Mouse (Mus musculus) cortical plate, adult 2 months (tissue): Measurements from ENCODE around the gene Ripk3. TPM values are rescaled to one million over a fixed set of nuclear protein-coding genes. Genes with fewer than 3 reads are reported as not detected.

Experiments used
- H3K27ac ChIP-seq: fragments of 200-500 bp; 2 replicates; pipeline ENCODE4 v1.5.1; 2012; ENCODE audit warnings: low read length, control low read depth, inconsistent platforms; ENCODE audit not compliant: insufficient read depth
- H3K4me1 ChIP-seq: fragments of 200-500 bp; 2 replicates; pipeline ENCODE4 v1.6.1; 2011; ENCODE audit warnings: low read length; ENCODE audit not compliant: control insufficient read depth, insufficient read depth
- H3K4me3 ChIP-seq: fragments of 200-500 bp; 2 replicates; pipeline ENCODE4 v1.5.1; 2011; ENCODE audit warnings: mild to moderate bottlenecking, low read length, control low read depth; ENCODE audit not compliant: insufficient read depth
- CTCF ChIP-seq: fragments of 200-500 bp; IDR thresholded peaks from 2 replicates; pipeline ENCODE4 v1.5.1; 2011; ENCODE audit warnings: mild to moderate bottlenecking, control low read depth, low read length; ENCODE audit not compliant: insufficient read depth; ENCODE audit errors: extremely low read depth
- POLR2A ChIP-seq: fragments of 200-500 bp; IDR thresholded peaks from 2 replicates; pipeline ENCODE4 v1.6.1; 2011; ENCODE audit warnings: mild to moderate bottlenecking, low read length, control low read depth; ENCODE audit not compliant: insufficient read depth; ENCODE audit errors: extremely low read depth
- polyA plus RNA-seq: library from polyadenylated mRNA; depleted of rRNA; stranded (reverse); fragments of >200 nt; gene quantifications from 2 replicates; pipeline ENCODE4 v1.2.3, GENCODE M21; 2012

Ripk3 gene
- polyA plus RNA-seq, 1 experiment, result 1.0 TPM

DNA sequence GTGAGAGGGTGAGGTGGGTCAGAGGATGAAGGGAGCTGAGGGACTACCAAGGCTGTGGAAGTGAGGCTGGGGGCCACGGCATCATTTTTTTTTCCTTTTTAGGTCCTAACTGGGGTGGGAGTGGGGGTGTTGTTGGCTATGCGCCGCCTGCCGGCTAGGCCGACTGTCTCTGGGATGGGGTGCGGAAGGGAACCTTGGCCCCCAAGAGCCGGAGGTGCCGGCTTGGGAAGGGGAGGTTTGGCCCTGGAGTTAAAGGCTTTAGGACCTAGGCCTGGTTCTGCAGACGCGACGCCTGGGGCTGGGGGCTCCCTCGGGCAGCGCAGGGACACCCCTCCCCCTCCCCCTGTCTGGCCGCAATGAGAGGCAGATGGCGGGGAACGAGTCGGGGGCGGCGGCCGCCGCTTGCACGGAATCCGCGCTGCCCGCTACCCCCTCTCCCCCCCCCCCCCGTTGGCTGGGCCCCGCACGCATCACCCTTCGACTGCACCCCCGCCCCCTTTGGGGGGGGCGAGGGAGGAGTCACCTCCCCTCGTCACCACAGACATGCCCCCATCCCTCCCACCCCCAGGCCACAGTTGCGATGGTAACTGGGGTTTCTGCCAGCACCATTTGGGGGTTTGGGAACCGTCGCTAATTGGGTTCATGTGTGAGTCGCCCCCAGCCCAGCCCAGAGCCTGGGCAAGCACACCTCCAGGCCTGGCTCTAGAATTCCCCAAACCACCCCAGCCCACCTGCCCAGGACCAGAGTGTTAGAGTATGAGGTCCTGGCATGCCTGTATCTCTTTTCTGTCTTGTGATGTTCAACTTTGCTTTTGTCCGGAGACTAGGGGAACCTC lies 36.8 kb upstream of the Ripk3 start:
- Histone ChIP-seq H3K4me3 (peak overlapping the region; percentile 12; the same call in 1 of the 2 replicates), H3K27ac (no peak overlapping the region), H3K4me1 (no peaks in the 10 kb centered on the region)
- TF ChIP-seq POLR2A, result no peak
- no peak for TF ChIP-seq CTCF

DNA sequence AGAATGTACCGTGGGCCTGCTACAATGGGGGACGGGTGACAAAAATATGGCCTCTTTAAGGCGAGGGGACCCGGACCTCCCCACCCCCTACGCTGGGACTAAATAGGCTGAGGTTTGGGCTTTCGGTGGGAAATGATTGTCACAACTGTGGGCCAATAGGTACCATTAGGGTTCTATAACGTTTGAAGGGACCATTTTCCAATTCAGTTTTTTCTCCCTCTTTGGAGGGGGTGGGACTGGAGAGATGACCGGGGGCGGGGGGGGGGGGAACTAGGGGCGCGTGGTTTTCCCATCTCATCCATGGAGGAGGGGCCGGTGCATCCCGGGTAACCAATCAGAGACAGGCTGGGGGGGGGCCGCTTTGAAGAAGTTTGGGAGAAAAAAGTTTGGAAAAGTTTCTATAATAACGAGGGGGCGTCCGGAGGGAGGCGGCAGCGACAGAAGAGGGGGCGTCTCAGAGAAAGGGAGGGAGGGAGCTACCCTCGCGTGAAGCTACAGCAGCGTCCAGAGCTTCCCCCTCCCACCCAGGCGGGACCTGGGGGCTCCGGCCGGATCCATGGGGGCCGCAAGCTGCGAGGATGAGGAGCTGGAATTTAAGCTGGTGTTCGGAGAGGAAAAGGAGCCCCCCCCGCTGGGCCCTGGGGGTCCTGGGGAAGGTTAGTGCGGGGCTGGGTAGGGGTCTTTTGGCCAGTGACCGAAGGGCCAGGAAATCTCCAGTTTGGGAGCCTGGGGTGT lies 36.0 kb upstream of the Ripk3 start:
- H3K27ac ChIP-seq, result no peak overlapping the region
- H3K4me1 ChIP-seq, result no peaks in the 10 kb centered on the region

GRCm38 (mm10) chr14:55824001-55824480 lies 35.4 kb upstream of the Ripk3 start:
- Histone ChIP-seq H3K4me1 (no peaks in the 10 kb centered on the region), H3K27ac (no peak overlapping the region), H3K4me3 (peak overlapping the region; percentile 3; the same call in 1 of the 2 replicates)
- TF ChIP-seq CTCF, result no peak
- no peak for TF ChIP-seq POLR2A

More for the DNA sequence above, 36.0 kb upstream of the Ripk3 start:
- no peak for TF ChIP-seq CTCF
- TF ChIP-seq POLR2A, result no peak
- H3K4me3 ChIP-seq, result peak overlapping the region; percentile 12; the same call in 1 of the 2 replicates

- H3K4me1 ChIP-seq, result no peaks in the 10 kb centered on the region
- TF ChIP-seq POLR2A (no peak), CTCF (no peak)
- H3K27ac ChIP-seq, result no peak within 1 kb of the TSS
- H3K4me3 ChIP-seq, result peak within 1 kb of the TSS; percentile 3; the same call in 1 of the 2 replicates
These were observed 34.5 kb upstream of the Ripk3 start, which contains the start of gene Nfatc4 for GRCm38 (mm10) chr14:55822991-55823762. Nfatc4 (plus strand) TSS chr14:55823144.

- Histone ChIP-seq H3K27ac (no peak overlapping the region), H3K4me1 (no peaks in the 10 kb centered on the region), H3K4me3 (no peak overlapping the region)
- no peak for TF ChIP-seq POLR2A
- peak; percentile 93 for TF ChIP-seq CTCF
These were observed 33.8 kb upstream of the Ripk3 start for GRCm38 (mm10) chr14:55822435-55822990.

DNA sequence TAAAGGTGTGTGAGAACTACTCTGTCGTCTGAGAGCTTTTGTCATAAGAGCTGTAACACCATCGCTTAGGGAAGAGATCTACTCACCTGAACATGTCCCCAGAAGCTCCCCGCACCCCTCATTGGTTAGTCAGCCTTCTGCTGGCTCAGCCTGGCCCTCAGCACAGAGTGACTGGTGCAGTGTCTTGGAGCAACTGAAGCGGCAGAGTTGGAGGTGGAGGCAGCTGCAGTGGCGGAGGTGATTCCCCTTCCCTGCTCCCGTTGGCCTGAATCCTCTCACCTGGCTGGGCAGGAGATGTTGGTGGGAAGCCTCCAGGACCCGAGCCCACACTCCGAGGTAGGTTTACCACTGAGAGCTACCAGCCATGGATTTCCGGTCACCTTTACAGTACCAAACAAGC lies 31.9 kb upstream of the Ripk3 start:
- no peaks in the 10 kb centered on the region for H3K4me1 ChIP-seq

DNA sequence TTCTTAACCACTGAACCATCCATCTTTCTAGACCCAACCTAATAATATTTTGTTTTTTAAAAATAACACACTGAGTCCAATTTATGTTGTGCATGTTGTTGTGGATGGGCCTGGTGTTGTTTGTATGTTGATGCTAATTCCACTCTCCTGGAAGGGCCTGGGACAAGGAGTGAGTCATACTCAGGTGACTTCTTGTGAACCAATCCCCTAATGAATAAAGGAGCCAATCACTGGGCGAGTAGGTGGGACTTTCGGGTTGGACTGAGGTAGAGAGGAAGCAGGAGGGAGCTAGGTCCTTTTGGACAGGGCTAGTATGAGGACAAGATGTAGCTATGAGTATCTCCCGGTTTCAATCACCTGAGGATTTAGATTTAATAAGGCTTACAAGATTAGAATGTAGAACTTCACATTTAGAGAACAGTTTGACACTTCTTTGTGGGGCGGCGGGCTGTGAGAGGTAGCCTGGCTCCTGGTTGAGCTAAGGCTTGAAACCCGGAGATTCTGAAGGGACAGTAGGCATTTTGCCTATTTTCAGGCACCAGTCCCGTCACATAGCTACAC lies 31.3 kb upstream of the Ripk3 start:
- no peaks in the 10 kb centered on the region for H3K4me1 ChIP-seq
- no peak overlapping the region for H3K4me3 ChIP-seq
- TF ChIP-seq CTCF, result no peak
- H3K27ac ChIP-seq, result no peak overlapping the region

More for the DNA sequence above, 31.9 kb upstream of the Ripk3 start:
- H3K27ac ChIP-seq, result no peak overlapping the region
- no peak overlapping the region for H3K4me3 ChIP-seq
- TF ChIP-seq POLR2A (no peak), CTCF (no peak)

- Histone ChIP-seq H3K4me3 (peak overlapping the region; percentile 28), H3K27ac (no peak overlapping the region), H3K4me1 (no peaks in the 10 kb centered on the region)
- TF ChIP-seq POLR2A (no peak), CTCF (no peak)
These were observed 26.7 kb upstream of the Ripk3 start for GRCm38 (mm10) chr14:55815310-55815751.

GRCm38 (mm10) chr14:55814885-55815284 lies 26.2 kb upstream of the Ripk3 start:
- Histone ChIP-seq H3K27ac (no peak overlapping the region), H3K4me1 (no peaks in the 10 kb centered on the region)
- no peak for TF ChIP-seq POLR2A
- TF ChIP-seq CTCF, result no peak

More at GRCm38 (mm10) chr14:55814885-55815284, 26.2 kb upstream of the Ripk3 start:
- H3K4me3 ChIP-seq, result peak overlapping the region; percentile 28
